Mouse (Mus musculus) heart, embryonic 16.5 days (tissue): ENCODE data around the gene AC109138.7. TPM values are rescaled to one million over a fixed set of nuclear protein-coding genes. Genes with fewer than 3 reads are reported as not detected.

Source experiments
- ATAC-seq: fragments of 200-750 bp; cut with Nextera tagmentation; replicated peaks from 2 replicates; pipeline ENCODE4 v1.8.0; 2017; ENCODE audit warnings: moderate number of reproducible peaks; ENCODE audit not compliant: insufficient read depth, low FRiP score; ENCODE audit errors: extremely low read depth
- H3K27ac ChIP-seq: fragments of 300-500 bp; sonication (generic); 2 replicates; pipeline ENCODE4 v1.5.1; 2014; ENCODE audit warnings: mild to moderate bottlenecking, low read length, control low read depth, moderate library complexity
- H3K27me3 ChIP-seq: fragments of 300-500 bp; sonication (generic); 2 replicates; pipeline ENCODE4 v1.6.1; 2014; ENCODE audit warnings: low read length, mixed read lengths; ENCODE audit not compliant: control insufficient read depth, insufficient read depth
- H3K36me3 ChIP-seq: fragments of 300-500 bp; sonication (generic); 2 replicates; pipeline ENCODE4 v1.6.1; 2014; ENCODE audit not compliant: control insufficient read depth, insufficient read depth
- H3K4me1 ChIP-seq: fragments of 300-500 bp; sonication (generic); 2 replicates; pipeline ENCODE4 v1.6.1; 2014; ENCODE audit warnings: low read length, mixed read lengths; ENCODE audit not compliant: control insufficient read depth, insufficient read depth
- H3K4me2 ChIP-seq: fragments of 300-500 bp; sonication (generic); 2 replicates; pipeline ENCODE4 v1.6.1; 2014; ENCODE audit warnings: low read depth, mild to moderate bottlenecking, control low read depth, low read length
- H3K4me3 ChIP-seq: fragments of 300-500 bp; sonication (generic); 2 replicates; pipeline ENCODE4 v1.5.1; 2014; ENCODE audit warnings: mild to moderate bottlenecking, control low read depth, low read length
- H3K9ac ChIP-seq: fragments of 300-500 bp; sonication (generic); 2 replicates; pipeline ENCODE4 v1.6.1; 2014; ENCODE audit warnings: low read length, control low read depth
- H3K9me3 ChIP-seq: fragments of 300-500 bp; sonication (generic); replicated peaks from 2 replicates; pipeline ENCODE4 v1.6.1; 2016; ENCODE audit warnings: low read length; ENCODE audit not compliant: control insufficient read depth
- WGBS: fragments of 180-500 bp; shearing (Covaris S2); extraction: QIAGEN DNeasy Blood & Tissue Kit; methylation state at CpG from one replicate; pipeline ENCODE4 v1.1.7; 2014; 5-methylcytosine and 5-hydroxymethylcytosine counted together
- polyA plus RNA-seq: library from polyadenylated mRNA; unstranded; fragments of >200 nt; fragmentation: Nextera tagmentation; extraction: Ambion mirVana; gene quantifications from 2 replicates; pipeline ENCODE4 v1.2.1, GENCODE M21; 2015

Gene AC109138.7
- polyA plus RNA-seq, 1 experiment from 2014 or later: not detected

GRCm38 (mm10) chr19:4264171-4264780, 50.1 kb downstream of the AC109138.7 start:
- Histone ChIP-seq H3K27ac (no peak overlapping the region), H3K9me3 (no peaks in the 10 kb centered on the region), H3K27me3 (no peaks in the 10 kb centered on the region), H3K4me2 (no peak overlapping the region), H3K4me1 (peaks cover 12% of the 10 kb centered on the region; the same call in 1 of the 2 replicates), H3K36me3 (no peaks in the 10 kb centered on the region), H3K9ac (no peak overlapping the region), H3K4me3 (no peak overlapping the region)
- whole genome bisulfite sequencing: 90% methylated on average over 6 of the region's 6 CpGs
- no peak for ATAC-seq

DNA sequence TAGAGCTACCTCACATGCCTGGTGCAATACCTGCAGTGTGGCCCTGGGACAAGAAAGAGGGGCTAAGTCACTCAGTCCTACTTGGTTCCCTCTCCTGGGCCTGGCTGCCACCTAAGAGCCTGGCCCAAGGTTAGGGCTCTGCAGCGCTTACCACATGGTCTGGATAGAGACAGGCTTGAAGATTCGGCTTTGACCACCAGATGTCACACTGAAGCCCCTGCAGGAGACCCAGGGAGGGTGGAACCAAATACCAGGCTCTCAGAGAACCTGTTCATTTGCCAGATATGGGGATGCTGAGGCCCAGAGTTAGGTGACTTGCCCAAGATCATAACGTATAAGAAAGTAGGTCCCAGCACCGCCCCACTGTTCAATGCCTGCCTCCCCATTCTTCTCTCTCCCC, 51.8 kb downstream of the AC109138.7 start:
- Histone ChIP-seq H3K27ac (no peak overlapping the region), H3K9ac (no peak overlapping the region), H3K36me3 (no peaks in the 10 kb centered on the region), H3K4me3 (no peak overlapping the region), H3K9me3 (no peaks in the 10 kb centered on the region), H3K4me2 (no peak overlapping the region), H3K4me1 (peaks cover 14% of the 10 kb centered on the region; the same call in 1 of the 2 replicates), H3K27me3 (no peaks in the 10 kb centered on the region)
- WGBS: 64% methylated on average over 4 of the region's 4 CpGs
- no peak for ATAC-seq

- Histone ChIP-seq H3K9ac (peak within 1 kb of the TSS; percentile 79), H3K36me3 (no peaks in the 10 kb centered on the region), H3K27ac (no peak within 1 kb of the TSS), H3K9me3 (no peaks in the 10 kb centered on the region), H3K4me2 (peak within 1 kb of the TSS; percentile 90), H3K4me3 (peak within 1 kb of the TSS; percentile 66), H3K4me1 (peaks cover 14% of the 10 kb centered on the region; the same call in 1 of the 2 replicates), H3K27me3 (no peaks in the 10 kb centered on the region)
- peak; percentile 84 for ATAC-seq
- WGBS: 8% methylated on average over 46 of the region's 46 CpGs
These were observed 54.6 kb downstream of the AC109138.7 start, which contains the start of gene Ssh3 for GRCm38 (mm10) chr19:4268566-4269361. Gene Ssh3 (minus strand): TSS chr19:4269180.

GRCm38 (mm10) chr19:4270187-4270586, 56.0 kb downstream of the AC109138.7 start:
- Histone ChIP-seq H3K4me3 (no peak overlapping the region), H3K36me3 (no peaks in the 10 kb centered on the region), H3K4me1 (peaks cover 14% of the 10 kb centered on the region; the same call in 1 of the 2 replicates), H3K27me3 (no peaks in the 10 kb centered on the region), H3K27ac (no peak overlapping the region), H3K4me2 (no peak overlapping the region), H3K9ac (no peak overlapping the region), H3K9me3 (no peaks in the 10 kb centered on the region)
- 65% methylated on average over 6 of the region's 6 CpGs for WGBS
- ATAC-seq: no peak

GRCm38 (mm10) chr19:4270972-4271371, 56.8 kb downstream of the AC109138.7 start:
- H3K4me1 ChIP-seq: peaks cover 14% of the 10 kb centered on the region; the same call in 1 of the 2 replicates
- no peak for ATAC-seq
- peaks cover 2% of the 10 kb centered on the region; the same call in 1 of the 2 replicates for H3K9me3 ChIP-seq
- no peaks in the 10 kb centered on the region for H3K27me3 ChIP-seq
- WGBS: 88% methylated on average over 11 of the region's 11 CpGs
- no peak overlapping the region for H3K27ac ChIP-seq
- H3K9ac ChIP-seq: no peak overlapping the region
- H3K4me2 ChIP-seq: no peak overlapping the region
- peaks cover under 1% of the 10 kb centered on the region; the same call in 1 of the 2 replicates for H3K36me3 ChIP-seq
- no peak overlapping the region for H3K4me3 ChIP-seq

GRCm38 (mm10) chr19:4279487-4279886, 65.3 kb downstream of the AC109138.7 start:
- H3K4me2 ChIP-seq: no peak overlapping the region
- ATAC-seq: no peak
- H3K9ac ChIP-seq: no peak overlapping the region
- WGBS: 96% methylated on average over 1 of the region's 1 CpGs
- H3K36me3 ChIP-seq: peaks cover 5% of the 10 kb centered on the region; the same call in 1 of the 2 replicates
- no peaks in the 10 kb centered on the region; the same call in 1 of the 2 replicates for H3K4me1 ChIP-seq
- no peaks in the 10 kb centered on the region for H3K27me3 ChIP-seq
- peaks cover 7% of the 10 kb centered on the region; the same call in 1 of the 2 replicates for H3K9me3 ChIP-seq
- H3K4me3 ChIP-seq: no peak overlapping the region
- H3K27ac ChIP-seq: no peak overlapping the region

- H3K9me3 ChIP-seq: peaks cover 7% of the 10 kb centered on the region; the same call in 1 of the 2 replicates
- no peak overlapping the region for H3K27ac ChIP-seq
- H3K9ac ChIP-seq: no peak overlapping the region
- H3K27me3 ChIP-seq: no peaks in the 10 kb centered on the region
- no peak overlapping the region for H3K4me3 ChIP-seq
- no peak for ATAC-seq
- H3K4me2 ChIP-seq: no peak overlapping the region
- 90% methylated on average over 9 of the region's 9 CpGs for WGBS
- H3K4me1 ChIP-seq: no peaks in the 10 kb centered on the region; the same call in 1 of the 2 replicates
- peaks cover 6% of the 10 kb centered on the region for H3K36me3 ChIP-seq
These were observed 66.3 kb downstream of the AC109138.7 start for GRCm38 (mm10) chr19:4280425-4280824.
